Mouse (Mus musculus) spleen, postnatal 14 days (tissue): ENCODE measurements around the gene Cit.

Source experiments
- DNase-seq, 2 experiments: peaks; one replicate each; pipeline ENCODE4 v3.0.0; 2021 to 2022; ENCODE audit warnings: low spot score in 2 of 2

Cit gene

DNA sequence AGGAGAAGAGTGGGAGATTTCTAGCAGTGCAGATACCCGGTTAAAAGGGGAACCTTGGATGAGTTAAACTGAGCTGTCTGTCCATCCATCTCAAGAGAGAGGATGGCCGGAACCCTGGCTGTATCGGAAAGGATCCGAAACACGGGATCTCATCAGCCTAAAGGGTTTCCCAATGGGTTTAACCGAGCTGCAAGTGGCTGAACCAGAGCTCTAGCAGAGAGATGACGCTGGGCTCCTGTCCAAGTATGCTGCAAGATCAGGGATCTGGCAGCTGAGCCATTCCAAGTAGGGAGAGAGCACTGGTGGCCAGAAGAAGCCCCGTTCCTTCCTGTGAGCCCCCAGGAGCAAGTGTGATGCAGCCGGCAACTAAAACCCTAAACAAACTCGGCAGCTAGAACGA lies 64.0 kb downstream of the Cit start:
- no peak for DNase-seq

DNA sequence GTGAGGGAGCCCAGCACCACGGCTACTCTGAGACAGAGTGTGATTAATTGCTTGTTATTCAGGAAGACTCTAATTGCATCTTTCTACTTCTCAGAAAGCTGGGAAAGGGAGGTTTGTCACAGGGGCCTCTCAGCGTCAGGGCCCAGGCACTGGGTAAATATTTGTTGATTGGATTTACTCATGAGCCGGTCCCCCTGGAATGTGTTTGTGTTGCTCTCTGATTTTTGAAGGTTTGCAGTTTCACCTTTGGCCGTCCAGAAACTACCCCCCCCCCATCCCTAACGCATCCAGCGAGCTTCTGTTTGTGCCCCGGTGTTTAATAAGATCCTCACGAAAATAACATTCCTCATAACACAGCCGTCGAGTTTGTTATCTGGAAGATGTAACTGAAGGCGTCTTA lies 65.4 kb downstream of the Cit start:
- DNase-seq: no peak

GRCm38 (mm10) chr5:115915481-115915880 lies 70.4 kb downstream of the Cit start:
- no peak for DNase-seq

DNA sequence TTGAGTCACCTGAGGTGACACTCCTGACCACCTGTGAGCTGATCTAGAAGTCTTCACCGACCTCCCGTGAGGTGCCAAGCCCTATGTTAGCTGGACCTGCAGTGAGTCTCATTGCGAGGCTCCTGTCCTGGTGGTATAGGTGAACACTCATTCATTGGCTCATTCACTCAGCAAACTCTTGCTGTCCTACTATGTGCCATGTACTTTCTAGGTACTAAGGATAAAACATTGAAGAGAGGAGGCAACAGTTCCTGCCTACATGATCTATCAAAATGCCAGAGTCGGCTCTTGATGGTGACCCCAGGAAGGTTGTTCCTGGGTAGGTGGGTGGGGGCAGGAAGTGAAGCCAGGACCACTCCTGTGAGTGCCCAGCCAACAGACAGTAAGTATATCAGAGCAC lies 72.9 kb downstream of the Cit start:
- no peak for DNase-seq

DNA sequence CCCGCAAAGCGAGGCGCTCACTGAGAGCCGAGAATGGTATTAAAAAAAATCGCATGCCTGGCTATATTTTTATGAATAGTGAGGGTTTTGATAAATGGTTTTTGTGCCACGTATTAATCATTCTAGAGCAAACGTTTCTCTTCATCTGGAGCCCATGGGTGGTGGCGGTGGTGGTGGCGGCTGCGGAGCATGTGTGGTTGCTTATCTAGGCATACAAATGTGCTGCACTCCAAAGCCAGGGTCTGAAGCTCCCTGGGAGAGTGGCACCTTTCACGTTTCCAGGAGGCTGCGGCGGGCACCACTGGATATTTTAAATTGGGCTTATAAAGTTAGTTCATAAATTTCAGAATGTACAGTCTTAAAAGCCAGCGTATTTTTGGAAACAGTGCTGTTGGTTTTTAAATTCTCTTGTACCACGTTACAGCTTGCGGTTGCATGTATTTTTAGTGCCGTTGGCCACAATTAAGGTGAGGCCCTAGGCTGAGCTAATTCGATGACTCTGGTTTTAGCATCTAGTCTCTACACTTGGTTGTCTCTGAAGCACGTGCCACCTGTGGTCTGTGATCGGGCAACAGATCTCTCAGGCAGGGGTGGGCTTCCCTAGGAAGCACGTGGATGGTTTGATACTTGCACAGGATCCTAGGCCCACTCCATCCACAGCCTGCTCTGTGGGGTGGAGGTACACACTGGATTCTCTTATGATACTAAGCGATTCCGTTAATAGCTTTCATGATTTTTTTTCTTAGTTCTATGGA lies 73.7 kb downstream of the Cit start:
- DNase-seq: peak; percentile 10 to 17

DNA sequence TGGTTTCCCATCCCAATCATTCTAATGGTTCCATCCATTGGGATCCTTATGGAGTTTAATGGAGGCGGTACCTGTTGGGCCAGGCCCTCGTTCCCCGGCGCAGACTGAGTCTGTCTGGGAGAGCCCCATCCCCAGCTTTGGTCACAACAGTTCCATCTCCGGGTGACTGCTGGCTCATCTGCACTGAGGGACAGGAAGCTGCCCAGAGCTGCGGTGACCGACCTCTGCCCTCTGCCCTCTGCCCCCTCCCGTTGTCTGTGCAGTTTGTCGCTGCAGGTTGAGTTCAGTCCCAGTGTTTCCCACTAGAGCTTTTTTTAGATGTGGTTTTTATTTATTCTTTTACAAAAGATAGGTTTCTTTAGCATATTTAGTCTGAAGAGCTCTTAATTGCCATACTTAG lies 76.9 kb downstream of the Cit start:
- DNase-seq: no peak

DNA sequence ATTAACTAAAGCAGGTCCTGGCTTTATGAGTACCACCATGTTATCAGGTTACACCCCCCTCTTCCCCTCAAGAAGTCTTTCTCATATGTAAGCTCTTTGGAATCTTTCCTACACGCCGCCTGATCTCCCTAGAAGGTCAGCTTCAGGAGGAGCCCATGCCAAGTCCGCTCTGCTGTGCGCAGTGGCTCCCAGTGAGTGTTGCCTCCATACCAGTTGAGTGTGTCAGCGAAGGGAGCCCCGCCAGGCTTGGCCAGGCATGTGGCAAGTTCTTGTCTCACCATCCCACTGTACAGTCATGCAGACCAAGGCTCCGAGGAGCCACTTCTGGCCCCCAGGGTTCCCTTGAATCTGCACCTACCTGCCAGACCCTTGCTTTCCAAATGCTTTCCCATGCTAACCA lies 79.9 kb downstream of the Cit start:
- no peak for DNase-seq

GRCm38 (mm10) chr5:115928786-115929507 lies 83.9 kb downstream of the Cit start:
- no peak for DNase-seq

DNA sequence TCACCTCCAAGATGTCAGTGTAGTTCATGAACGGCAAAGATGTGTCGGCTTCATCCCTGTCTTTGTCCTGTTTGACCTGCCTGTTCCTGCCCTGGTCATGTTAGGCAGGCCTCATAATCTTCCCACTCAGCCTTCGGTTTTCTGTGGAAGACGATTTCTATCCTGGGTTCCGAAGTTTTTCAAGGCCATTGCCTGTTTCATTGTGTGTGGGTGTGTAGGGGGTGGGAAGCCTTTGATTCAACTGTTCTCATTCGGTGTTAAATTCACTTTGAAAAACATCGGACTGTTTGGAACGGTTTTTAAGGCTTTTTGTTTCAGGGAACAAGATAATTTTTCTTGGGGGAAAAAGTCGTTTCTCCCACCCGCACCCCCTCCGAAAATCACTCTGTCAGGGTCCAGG lies 87.2 kb downstream of the Cit start:
- DNase-seq: no peak

GRCm38 (mm10) chr5:115936851-115937250 lies 91.8 kb downstream of the Cit start:
- DNase-seq: no peak

DNA sequence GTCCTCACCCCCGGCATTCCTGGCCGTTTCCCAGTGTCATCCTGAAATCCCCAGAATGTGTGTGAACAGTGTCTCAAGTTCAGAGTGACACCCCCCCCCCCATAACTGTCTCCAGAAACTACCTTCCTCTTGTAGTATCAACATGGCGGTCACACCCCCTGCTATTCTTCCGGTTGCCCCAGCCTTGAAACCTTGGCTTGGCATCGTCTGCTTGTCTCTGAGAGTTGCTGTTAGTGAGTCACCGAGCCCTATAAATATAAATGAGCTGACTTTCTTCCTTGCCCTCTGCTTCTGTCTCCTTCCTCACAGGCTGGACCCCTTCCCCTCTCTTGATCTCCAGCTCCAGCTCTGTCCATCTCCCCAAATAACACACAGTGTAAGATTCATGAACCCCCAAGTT lies 92.5 kb downstream of the Cit start:
- no peak for DNase-seq

DNA sequence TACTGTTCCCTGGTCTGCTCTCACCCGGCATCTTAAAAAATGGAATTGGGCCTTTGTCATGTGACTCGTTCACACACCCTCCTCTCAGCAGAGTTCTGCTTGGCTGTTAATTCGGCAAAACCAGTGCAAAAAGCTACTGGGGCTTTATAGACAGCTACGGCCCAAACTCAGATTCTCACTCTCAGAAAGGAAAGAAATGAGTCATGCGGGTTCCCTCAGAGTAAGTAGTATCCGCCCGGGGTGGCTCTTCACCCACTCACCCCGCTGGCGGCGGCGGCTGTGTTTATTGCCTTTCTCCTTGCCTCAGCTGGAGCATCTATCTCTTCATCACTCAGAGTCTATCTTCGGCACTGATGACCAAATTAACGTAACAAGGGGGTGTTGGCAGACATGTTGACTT lies 93.9 kb downstream of the Cit start:
- no peak for DNase-seq

GRCm38 (mm10) chr5:115942389-115942788 lies 97.3 kb downstream of the Cit start:
- no peak for DNase-seq

GRCm38 (mm10) chr5:115944791-115945490 lies 99.9 kb downstream of the Cit start:
- no peak for DNase-seq

DNA sequence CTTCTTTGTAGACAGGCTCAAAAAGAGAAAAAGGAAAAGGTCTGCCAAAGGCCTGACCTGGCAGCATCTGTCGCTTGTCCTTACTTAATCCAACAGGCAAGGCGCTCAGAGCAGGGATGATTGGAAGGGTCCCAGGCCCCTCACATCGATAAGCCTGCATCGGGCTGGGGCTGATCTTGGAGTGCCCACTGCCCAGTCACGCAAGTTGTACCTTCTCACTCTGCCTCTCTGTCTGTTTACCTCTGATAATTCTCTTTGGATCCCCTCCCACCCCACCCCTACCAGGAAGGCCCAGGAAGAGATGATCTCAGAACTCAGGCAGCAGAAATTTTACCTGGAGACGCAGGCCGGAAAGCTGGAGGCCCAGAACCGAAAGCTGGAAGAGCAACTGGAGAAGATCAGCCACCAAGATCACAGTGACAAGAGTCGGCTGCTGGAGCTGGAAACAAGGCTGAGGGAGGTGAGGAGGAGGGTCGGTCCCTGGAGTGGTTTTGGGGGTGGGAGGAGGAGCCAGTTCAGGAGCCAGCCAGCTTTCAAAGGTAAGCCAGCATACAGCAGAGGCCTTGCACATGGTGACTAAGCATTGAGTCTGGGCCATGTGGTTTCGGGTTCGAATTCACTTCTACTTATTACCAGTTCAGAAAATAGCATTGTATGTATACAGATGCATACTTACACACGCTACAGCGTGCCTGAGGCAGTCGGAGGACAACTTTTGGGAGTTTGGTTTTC lies 102.7 kb downstream of the Cit start:
- DNase-seq: no peak

GRCm38 (mm10) chr5:115950936-115951335 lies 105.9 kb downstream of the Cit start:
- DNase-seq: no peak

- DNase-seq: no peak
Observed at GRCm38 (mm10) chr5:115953173-115953572, 108.1 kb downstream of the Cit start.

DNA sequence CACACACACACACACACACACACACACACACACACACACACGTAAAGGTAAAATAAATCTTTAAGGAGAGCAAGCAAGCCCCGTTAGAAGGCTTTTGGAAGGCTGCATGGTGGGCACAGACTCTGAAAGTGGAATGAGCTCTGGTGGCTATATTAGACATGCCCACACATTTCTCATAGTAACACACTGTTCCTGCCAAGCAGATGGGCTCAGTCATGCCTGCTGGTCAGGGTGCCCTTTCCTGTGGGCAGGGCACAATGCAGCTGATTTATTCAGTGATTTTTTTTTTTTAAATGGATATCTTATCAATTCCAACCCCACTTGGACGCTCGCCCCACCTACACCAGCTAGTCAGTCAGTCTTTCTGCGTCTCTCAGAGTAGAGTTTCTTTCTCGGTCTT lies 109.0 kb downstream of the Cit start:
- no peak for DNase-seq

DNA sequence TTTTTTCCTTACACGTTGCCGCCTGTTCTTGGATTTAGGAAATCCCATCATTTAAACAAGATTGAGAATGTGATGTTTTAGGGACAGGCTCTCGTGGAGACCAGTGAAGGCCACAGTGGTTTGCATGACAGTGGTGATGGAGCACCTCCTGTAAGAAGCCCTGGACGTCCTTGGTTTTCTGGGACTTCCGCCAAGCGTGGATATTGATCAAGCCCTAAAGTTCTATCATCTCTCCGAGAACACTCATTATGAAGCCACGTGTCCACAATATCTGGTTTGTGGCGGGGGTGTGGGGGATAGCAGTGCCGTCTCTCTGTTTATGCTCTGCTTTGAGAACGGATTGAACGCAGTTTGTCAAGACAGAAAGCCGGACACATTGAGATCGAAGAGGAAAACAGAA lies 109.5 kb downstream of the Cit start:
- no peak for DNase-seq

GRCm38 (mm10) chr5:115955131-115955530 lies 110.1 kb downstream of the Cit start:
- DNase-seq: no peak

DNA sequence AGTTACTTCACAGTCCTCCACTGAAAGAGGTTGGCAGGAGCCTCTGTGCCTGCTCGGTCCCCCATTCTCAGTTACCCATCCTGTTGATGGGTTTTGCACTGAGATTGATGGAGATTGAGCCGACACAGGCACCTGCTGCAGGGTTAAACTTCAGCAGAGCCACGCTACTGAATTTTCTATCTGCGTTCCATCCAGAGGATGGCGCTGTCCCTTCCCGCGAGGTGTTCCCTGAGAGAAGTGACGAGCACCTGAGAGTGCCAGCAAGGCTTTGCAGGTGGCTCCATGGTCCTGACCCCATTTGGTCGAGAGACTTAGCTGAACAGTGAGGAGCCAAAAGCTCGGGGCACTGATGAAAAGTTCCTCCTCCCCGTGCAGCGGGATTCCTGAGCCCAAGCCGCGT lies 111.0 kb downstream of the Cit start:
- DNase-seq: no peak

- DNase-seq: no peak
Observed at GRCm38 (mm10) chr5:115957177-115957576, 112.1 kb downstream of the Cit start.
